Mouse (Mus musculus) skeletal muscle tissue, adult 2 months (tissue): ENCODE results near the gene Mnat1.

ENCODE experiments used
- DNase-seq: peaks from one replicate; pipeline ENCODE4 v3.0.0-alpha.2; 2012; ENCODE audit warnings: low read depth, low spot score

Mnat1 gene

DNA sequence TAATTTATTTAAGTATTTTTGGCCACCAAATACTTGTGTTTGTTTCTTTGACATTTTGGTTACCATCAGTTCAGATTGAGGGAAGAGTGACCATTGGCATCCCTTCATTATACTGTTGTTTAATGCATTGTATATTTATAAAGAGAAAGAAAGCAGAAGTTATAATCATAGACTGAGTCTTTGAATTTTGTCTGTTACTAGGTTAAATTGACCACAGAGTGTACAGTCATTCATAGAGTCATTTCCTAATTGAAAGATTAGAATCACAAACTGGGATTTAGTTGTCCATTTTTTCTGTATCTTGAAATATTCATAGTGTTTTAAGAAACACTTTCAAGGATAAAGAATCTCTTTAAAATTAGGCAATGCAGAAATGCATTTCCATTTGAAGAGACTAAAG, 108.0 kb downstream of the Mnat1 start:
- DNase-seq, result no peak

DNA sequence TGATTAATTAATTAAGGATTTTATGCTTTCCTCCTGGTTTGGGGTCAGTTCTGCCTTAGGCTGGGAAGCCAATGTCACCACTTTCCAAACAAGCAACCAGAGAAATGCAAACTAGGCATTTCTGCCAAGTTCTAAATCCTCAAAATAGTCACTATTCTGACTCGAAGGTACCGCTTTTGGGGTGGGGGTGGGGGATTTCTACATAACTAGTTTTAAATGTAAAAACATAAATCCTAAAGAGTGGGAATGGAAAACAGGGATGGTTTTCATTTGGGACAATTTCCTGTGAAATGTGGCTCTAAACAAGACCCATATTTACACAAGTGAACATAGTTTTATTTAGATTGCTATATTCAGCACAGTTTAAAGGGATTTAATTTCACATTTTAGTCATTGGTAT, 109.1 kb downstream of the Mnat1 start:
- DNase-seq, result no peak

DNA sequence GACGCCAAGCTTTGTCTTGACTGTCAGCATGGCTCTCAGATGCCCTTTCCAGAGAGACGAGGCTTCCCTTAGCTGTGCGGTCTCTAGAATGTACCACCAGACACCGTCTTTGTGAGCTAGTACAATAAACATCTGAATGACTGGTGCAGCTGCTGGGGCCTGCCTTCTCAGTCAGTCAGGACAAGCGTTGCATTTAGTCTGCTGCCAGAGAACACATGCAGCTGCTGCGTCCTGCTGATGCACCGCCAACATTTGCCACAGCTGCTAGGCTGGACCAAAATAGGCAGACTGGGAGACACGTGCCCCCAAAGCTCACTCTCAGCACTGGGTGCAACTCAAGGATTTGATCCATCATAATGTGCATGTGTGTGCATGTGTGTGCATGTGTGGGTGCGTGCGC, 118.4 kb downstream of the Mnat1 start:
- peak; percentile 78 for DNase-seq

DNA sequence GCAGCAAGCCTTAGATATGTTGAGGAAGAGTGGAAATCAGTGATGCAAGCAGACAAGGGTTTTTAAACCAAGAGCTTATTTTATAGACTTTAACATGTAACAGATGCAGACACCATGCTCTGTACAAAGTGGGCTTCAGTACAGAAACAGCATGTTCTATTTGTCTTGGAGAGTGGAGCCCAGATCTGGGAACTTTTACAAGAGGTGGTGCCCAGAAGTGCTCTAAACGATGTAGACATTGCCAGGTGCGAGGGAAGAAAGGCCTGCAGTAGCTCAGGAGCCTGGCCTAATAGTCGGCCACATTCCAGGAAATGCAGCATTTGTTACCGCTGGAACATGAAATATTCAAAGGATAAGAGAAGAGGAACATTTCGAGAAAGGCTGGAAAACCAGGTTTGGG, 122.2 kb downstream of the Mnat1 start:
- DNase-seq, result no peak

DNA sequence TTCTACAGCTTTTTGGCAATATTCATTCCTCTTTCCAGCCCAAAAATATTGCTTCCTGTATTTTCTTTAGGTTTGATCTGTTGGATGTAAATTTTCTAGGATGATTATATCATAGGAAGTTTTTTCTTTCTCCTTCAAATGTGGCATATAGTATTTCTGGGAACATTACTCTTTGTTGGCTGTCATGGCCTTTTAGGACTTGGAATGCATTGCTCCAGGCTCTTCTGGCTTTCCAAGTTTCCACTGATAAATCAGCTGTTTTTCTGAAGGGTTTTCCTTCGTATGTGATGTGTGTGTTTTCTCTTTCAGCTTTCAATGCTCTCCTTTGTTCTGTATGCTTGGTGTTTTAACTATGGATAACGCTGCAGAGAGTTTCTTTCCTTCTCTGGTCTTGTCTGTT, 131.5 kb downstream of the Mnat1 start:
- no peak for DNase-seq

DNA sequence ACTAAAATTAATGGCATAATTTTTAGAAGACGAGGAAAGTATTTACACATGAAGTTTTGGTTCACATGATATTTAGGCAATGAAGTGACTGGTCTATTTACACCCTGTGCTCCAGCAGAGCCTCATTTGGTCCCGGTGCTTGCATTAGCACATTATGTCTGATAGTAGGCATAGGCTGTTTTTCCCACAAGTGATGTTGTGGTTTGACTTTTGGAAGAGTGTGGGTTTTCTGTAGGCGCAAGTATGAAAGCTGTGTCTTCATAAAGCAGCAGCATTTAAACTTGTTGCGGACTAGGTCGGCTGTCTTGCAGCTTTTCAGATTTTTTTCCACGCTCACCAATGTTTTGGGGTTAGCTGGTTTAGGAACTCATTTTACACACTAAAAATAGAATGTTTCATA, 135.8 kb downstream of the Mnat1 start:
- DNase-seq, result no peak

DNA sequence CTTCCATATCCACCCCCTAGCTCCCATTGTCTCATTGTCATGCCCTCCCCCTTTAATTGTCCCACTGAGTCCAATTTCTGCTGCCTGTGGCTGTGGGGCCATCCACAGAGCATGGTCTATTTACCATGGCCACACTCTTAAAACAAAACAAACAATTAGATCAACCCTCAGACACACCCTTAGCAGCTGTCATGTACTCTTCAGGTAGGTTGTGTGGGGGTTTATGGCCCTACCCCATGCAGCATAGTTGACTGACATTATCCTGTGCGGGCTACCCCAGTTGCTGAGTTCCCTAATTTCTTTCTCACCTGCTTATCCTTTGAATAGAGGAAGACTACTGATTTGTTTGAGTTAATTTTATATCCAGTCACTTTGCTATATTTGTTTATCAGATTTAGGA, 136.8 kb downstream of the Mnat1 start:
- DNase-seq, result no peak

DNA sequence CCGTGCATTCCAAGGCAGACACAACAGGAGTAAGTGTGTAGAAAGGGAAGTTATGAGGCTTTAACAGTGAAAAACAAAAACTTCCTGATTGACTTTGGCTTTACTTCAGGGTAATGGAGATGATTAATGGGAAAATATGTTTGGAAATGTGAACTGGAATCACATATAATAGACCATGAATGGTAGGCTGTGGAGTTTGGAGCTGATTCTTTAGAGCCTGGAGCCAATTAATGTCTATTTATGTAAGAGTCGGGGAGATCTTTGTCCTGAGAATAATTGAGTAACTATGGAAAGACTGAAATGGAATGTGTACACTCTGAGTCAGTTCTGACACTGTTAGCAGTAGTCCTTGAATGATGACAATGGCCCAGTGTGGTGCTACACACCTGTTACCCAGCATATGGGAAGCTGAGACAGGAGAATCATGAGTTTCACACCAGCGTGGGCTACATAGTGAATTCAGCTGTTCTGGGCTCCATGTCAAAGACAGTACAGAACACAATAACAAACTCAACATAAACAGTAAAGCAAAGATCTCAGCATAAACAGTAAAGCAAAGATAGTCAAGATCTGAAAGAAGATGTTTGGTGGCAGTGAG, 142.0 kb downstream of the Mnat1 start:
- DNase-seq, result no peak

DNA sequence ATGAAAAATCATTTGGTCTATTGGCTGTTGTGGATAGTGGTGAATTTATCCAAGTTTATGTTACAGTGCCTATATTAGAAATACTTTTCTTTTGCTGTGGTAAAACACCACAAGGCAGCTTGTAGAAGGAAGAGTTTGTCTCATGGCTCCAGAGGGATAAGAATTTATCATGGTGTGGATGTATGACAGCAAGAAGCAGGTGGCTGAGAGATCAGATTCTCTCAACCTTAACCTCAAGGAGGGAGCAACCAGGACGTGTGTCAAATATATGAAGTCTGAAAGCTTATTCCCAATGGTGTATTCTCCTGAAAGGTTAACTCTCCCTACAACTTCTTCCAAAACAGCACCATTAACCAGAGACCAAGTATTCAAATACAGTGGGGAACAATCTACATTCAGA, 143.1 kb downstream of the Mnat1 start:
- DNase-seq, result no peak

DNA sequence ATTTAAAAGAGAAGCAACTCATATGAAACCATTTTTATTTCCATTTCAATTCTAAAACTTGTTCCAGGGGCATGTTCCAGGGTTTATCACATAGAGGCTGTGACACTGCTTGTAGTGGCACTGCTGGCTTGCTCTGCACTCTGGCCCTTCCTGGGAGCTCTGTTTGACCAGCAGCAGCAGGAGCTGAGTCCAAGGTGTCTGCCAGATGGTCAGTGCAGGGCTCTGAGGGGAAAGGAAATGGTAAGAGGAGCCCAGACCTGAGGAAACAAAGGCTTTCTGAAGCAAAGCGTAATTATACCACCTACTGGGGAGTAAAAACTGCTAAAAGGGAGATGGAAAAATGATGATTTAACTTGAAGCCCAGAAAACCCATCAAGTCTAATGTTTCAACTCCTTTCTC, 145.0 kb downstream of the Mnat1 start:
- no peak for DNase-seq

DNA sequence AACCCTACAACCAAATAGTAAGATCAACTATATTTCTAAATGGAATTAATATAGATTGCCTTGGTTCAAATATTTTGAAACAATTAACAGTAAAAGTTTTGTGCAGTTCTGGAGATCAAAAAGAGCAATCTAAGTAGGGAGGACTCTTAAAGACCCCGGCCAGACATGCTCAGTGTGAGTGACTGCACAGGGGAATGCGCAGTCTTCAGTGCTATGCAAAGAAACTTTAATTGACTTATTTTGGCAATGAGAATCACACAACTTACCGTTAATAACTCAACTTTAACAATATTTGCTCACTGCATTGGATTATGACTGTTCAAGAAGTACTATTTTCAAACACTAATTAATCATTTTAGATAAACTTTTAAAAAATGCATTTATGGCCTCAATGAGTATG, 146.0 kb downstream of the Mnat1 start:
- no peak for DNase-seq

DNA sequence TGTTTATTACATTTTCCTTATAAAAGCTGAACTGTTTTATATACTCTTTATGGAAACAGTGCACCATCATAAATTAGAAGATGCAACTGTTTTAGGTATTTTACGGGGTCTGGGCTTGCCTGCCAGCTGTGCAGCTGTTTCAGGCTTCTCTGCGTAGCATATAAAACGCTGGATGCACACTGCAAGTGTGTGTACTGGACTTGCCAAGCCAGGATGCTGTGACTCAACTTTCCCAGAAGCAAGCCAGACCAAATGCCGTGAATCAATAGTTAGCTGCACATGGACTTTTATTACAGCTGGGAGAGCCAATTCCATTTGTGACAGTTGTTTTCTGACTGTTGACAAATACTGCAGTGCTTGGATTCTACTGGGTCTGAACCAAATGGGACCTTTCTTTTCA, 146.4 kb downstream of the Mnat1 start:
- DNase-seq, result peak; percentile 34

DNA sequence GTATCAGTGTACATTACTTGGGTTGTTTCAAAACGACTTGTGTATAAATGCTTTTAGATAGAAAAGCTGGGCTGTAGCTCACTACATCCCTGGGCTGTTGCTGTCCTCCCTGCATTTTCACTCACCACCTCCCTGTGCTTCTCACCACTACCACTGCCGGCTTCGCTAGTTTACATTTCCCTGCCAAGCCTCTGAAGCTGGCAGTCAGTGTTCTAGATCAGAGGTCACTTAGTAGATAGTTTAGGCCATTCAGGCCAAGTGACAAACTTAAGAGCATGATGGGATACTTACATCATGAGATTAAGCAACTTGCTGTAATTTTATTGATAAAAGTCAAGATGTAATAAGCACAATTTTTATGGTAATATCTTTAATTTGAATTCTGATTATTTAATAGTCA, 151.4 kb downstream of the Mnat1 start:
- DNase-seq, result no peak

DNA sequence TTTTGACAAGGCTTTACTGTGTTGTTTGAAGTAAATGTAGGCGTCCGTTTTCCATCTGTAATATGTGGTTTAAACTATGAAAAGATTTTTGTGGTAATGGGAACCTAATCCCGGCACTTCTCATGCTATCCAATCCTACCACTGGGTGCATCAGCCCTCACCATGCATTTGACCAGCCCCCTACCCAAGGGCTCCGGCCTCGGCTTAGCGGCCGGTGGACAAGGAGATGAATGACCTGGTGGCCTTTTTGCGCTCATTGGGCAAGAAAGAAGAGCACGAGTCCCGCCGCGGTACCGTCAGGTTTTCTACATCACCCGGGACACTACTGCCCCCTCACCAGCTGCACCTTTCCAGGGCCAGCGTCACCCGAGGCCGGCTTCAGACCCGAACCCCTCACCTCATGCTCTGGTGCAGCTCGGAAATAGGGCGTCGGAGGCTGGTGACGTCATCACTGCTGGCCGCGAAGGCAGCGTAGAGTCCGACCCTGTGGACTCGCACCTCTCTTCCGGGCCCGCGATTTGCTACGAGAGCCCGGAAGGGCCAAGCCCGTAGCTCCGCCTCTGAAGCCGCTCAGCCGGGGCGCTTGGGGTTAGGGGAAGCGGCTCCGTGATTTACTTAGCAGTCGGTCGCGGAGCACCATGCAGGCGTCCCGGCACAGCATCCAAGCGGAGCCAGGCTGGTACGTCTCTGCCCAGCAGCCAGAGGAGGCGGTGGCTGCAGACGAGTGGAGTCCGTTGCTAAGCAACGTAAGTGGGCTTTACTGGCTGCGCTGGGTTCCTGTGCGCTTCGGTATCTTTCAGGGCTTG, 163.0 kb downstream of the Mnat1 start, which contains the start of the genes Trmt5 and Slc38a6:
Gene Trmt5 (minus strand): TSS at position 424 of the 806 bp plus-strand sequence.
Gene Slc38a6 (plus strand): TSS at position 493 of the 806 bp plus-strand sequence.
- peak; percentile 95 for DNase-seq

DNA sequence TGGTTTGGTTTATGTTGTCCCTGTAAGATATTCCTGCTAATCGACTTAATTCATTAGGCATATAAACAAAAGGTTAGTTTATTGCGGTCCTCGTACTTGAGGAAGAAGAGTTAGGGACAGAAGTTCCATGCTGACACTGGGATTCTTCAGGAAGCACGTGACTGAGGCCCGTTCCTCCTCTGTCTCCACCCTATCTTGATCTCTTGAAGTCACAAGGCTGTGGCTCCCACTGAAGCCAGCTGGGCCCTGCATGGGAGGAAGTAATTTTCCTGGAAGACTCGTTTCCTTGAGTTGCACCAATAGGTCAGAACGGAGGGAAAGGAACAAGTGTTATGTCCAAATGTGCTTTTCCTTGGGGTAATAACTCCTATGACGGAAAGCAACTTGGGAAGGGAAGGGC, 164.1 kb downstream of the Mnat1 start:
- DNase-seq, result peak; percentile 62

DNA sequence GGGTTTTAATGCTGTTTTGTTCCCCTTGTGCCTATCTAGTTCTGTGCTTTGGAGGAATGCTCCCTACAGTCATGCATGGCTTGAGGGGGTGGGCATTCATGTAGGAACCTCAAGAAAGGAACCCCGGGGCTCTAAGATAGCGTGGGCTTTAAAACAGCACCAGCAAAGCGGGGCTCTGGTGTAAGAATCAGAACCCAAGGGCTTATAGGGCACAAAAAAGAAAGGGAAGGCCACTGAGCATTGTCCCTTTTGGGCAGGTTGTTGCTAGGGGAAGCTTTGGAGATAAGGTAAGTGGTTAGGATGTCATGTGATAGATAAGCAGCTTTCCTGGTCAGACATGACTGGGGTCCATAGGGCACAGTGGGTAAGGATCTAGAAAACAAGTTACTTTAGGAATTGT, 165.1 kb downstream of the Mnat1 start:
- DNase-seq, result no peak

DNA sequence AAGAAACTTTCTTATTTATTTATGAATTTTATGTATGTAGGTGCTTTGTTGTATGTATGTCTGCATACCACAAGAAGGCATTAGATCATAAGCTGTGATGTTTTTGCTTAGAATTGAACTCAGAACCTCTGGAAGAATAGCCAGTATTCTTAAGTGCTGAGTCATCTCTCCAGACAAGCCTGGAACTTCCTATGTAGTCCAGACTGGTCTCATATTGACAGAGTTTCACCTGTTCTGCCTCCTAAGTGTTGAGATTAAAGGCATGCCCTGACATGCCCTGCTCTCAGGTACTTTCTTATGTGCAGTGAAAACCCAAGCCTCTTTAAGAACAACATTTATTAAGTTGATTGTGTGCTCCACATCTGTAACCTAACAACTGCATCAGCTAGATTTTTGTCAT, 171.4 kb downstream of the Mnat1 start:
- DNase-seq, result no peak

DNA sequence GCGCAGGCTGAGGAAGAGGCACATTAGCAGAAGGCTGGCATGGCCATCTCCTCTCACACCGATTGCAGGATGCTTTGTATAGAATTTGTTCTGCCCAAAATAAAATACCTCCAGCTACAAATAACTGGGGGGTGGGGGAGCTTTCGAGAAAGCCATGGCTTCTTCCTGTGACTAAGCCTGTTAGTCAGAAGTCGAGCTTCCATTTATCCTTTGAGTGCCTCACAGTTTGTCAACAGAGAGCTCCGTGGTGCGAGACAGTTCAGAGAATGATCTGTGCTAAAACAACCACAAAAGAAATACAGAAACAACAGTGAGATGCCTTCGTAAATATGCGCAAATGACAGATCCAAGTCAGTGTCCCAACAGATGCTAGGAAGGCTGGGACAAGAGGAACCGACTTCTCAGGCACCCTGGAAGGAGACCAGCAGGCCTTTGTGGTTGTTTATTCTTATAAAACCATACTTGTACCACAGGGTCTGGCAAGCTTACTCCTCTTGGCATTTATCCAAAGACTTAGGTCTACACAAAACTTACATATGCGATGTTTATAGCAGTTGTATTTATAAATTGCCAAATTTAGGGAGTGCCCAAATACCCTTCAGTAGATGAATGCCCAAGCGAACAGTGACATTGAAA, 172.1 kb downstream of the Mnat1 start:
- no peak for DNase-seq

DNA sequence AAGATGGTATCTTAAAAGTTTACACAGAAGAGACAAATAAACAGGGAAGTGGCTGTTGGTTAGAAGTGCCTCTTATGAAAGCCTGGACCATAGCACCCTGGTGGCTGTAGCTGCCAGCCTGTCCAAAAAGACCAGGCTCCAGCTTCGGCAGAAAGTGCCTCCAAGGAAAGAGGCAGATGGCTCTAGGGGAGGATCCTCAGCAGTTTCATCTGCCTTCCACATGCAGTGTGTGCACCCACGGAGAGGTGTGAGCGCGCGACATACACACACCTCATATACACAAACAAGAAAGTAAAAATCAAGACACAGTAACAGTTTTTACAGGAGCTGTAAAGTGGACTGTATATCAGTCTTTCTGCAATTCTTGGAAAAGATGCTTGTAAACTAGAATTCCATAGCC, 175.1 kb downstream of the Mnat1 start:
- no peak for DNase-seq

DNA sequence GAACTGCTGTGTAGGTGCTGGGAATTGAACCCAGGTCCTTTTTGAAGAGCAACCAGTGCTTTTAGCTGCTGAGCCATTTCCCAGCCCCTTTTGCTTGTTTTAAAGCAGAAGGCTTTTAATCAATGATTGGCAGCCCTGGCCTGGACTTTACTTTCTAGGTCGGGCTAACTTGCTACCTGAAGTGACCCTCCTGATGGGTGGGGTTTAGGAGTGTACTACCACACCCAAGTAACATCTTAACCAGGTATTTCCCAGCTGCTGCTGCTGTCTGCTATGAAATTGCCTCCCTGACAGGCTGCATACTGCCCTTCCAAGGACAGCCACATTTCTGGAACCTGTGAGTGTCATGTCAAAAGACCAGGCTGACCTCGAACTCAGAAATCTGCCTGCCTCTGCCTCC, 177.0 kb downstream of the Mnat1 start:
- DNase-seq, result no peak

DNA sequence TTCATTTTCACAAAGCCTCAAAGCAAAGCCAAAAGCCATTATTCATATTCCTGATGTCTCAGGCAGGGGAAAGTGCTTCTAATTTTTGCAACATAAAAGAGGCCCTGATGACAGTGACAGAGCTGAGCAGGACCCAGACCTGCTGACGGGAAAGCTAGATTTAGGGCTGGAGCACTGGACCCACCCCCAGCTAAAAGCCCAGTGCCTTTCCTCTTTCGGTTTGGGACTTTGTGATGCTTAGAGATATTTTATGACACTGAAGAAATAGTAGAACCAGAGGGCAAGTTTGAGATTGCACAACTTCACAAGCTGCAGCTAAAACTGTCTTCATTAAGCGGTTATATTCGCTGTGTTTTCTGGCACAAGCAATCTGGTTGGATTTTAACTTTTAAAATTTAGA, 181.1 kb downstream of the Mnat1 start:
- peak; percentile 42 for DNase-seq

DNA sequence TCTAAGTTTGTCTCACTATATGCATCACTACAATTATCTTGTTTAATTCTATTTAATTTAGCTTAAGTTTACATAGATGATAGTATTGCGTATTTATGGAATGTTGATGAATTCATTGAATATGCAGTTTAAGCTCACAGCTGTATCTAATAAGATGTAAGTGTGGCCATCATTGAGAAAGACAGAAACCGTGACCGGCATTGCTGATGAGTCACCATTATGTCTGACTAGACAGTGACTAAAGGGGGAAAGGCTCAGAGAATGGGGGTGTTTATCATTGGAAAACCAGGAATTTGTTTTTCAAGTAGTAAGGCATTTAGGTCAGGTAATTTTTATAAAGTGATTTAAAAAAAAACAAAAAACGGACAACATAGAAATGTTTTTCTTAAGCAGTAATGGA, 184.2 kb downstream of the Mnat1 start:
- DNase-seq, result no peak

DNA sequence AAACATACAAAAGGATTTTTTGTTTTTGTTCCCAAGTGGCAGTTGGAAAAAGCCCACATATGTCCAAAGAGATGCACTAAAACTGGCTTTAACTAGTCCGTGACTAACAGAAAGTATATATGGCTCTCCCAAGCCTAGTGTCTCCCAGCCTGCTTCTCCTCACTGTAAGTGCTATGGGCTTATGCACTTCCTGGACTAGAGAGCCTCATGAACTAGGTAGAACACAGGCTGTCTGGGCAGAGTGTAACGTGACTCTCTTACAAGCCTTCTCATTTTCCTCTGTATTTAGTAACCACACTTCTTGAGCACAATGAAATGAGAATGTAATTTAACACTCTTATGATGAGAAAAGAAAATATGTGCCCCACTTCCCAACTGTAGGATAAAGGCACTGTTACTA, 185.2 kb downstream of the Mnat1 start:
- DNase-seq, result no peak
